In genomic region chr11:112826193-112827043, GRCm38 (mm10) we compare ENCODE assay signal across 14 mouse cellular contexts. TPM values are rescaled to one million over a fixed set of nuclear protein-coding genes. Genes with fewer than 3 reads are reported as not detected.
DNase-seq lines count a peak whose midpoint lies in the region; ATAC-seq and TF ChIP-seq lines count a peak whose summit lies in the region.
"Had no signal": no experiment of that assay in that cellular context is flagged by ENCODE, and none has a peak within 500 bp of the region (broad histone marks: within the 10 kb centered on the region; RNA-seq: fewer than 3 reads in every experiment).

No protein-coding gene starts in this region.

- H3K9ac ChIP-seq in forebrain, embryonic 11.5 days (ENCODE audit: low read length), result no peak overlapping the region
- H3K9ac ChIP-seq in hindbrain, embryonic 14.5 days, result no peak overlapping the region
- H3K9ac ChIP-seq in midbrain, embryonic 15.5 days, result no peak overlapping the region
- H3K9ac ChIP-seq: heart, embryonic 15.5 days; liver, embryonic 13.5 days had no signal

- TF ChIP-seq CTCF in brain, embryonic 14.5 days (IDR thresholded peaks at IDR 0.05; ENCODE audit: borderline replicate concordance, extremely low read depth, insufficient read depth, insufficient read length), result no peak

- TF ChIP-seq POLR2A in brain, embryonic 14.5 days (IDR thresholded peaks at IDR 0.05; ENCODE audit: borderline replicate concordance, extremely low read depth, insufficient read depth, insufficient read length, poor library complexity, severe bottlenecking), result no peak

- no peaks in the 10 kb centered on the region for H3K9me3 ChIP-seq in forebrain, embryonic 11.5 days (ENCODE audit: control insufficient read depth, low read length)
- no peaks in the 10 kb centered on the region for H3K9me3 ChIP-seq in hindbrain, embryonic 14.5 days (ENCODE audit: control insufficient read depth, low read length)
- no peaks in the 10 kb centered on the region for H3K9me3 ChIP-seq in midbrain, embryonic 15.5 days
- H3K9me3 ChIP-seq: heart, embryonic 15.5 days; liver, embryonic 13.5 days had no signal

- DNase-seq in brain, embryonic 14.5 days (ENCODE audit: low read depth), result peak; percentile 89
- no peak for DNase-seq in forebrain, embryonic 11.5 days (ENCODE audit: low spot score)
- DNase-seq in hindbrain, embryonic 14.5 days (ENCODE audit: low spot score), result no peak
- DNase-seq in ovary, adult 18-20 months (ENCODE audit: low spot score), result no peak
- no peak for DNase-seq in layer of hippocampus, postnatal 25 days (ENCODE audit: extremely low spot score in 1 of 2, low spot score in 1 of 2)
- no peak for DNase-seq in layer of hippocampus, adult 18-20 months (ENCODE audit: low spot score in 2 of 2)
- DNase-seq: cerebellum, adult 11-12 months; kidney, postnatal 14 days; liver, embryonic 13.5 days; lung, postnatal 14 days; spleen, adult 18-20 months had no signal

- WGBS in forebrain, embryonic 11.5 days, result 73% methylated on average over 6 of the region's 6 CpGs
- 37% methylated on average over 6 of the region's 6 CpGs for WGBS in hindbrain, embryonic 14.5 days
- 43% methylated on average over 6 of the region's 6 CpGs for WGBS in midbrain, embryonic 15.5 days

- no peak overlapping the region for H3K27ac ChIP-seq in forebrain, embryonic 11.5 days (ENCODE audit: low read depth, low read length)
- H3K27ac ChIP-seq in hindbrain, embryonic 14.5 days, result peak overlapping the region; percentile 56
- H3K27ac ChIP-seq in midbrain, embryonic 15.5 days, result 0 out of 2 replicates have a peak overlapping the region, but pooled peaks have one; percentile 62
- H3K27ac ChIP-seq: heart, embryonic 15.5 days; liver, embryonic 13.5 days had no signal

- H3K36me3 ChIP-seq in forebrain, embryonic 11.5 days (ENCODE audit: control insufficient read depth, insufficient read depth, low read length), result no peaks in the 10 kb centered on the region
- H3K36me3 ChIP-seq in hindbrain, embryonic 14.5 days (replicated peaks; ENCODE audit: control insufficient read depth, insufficient read depth), result no peaks in the 10 kb centered on the region
- H3K36me3 ChIP-seq in midbrain, embryonic 15.5 days (replicated peaks), result no peaks in the 10 kb centered on the region
- H3K36me3 ChIP-seq: G1E; heart, embryonic 15.5 days; liver, embryonic 13.5 days had no signal

- no peak overlapping the region for H3K4me2 ChIP-seq in forebrain, embryonic 11.5 days (ENCODE audit: low read depth, low read length, severe bottlenecking)
- H3K4me2 ChIP-seq in hindbrain, embryonic 14.5 days (replicated peaks), result no peak overlapping the region
- H3K4me2 ChIP-seq in midbrain, embryonic 15.5 days, result no peak overlapping the region
- H3K4me2 ChIP-seq: heart, embryonic 15.5 days; liver, embryonic 13.5 days had no signal

- no peaks in the 10 kb centered on the region for H3K4me1 ChIP-seq in forebrain, embryonic 11.5 days (replicated peaks; ENCODE audit: control insufficient read depth, insufficient read depth, low read length)
- H3K4me1 ChIP-seq in hindbrain, embryonic 14.5 days (replicated peaks; ENCODE audit: control insufficient read depth, insufficient read depth, low read length), result 0 out of 2 replicates have a peak, but pooled peaks cover 4% of the 10 kb centered on the region
- H3K4me1 ChIP-seq in midbrain, embryonic 15.5 days, result peaks cover 6% of the 10 kb centered on the region; the same call in 1 of the 2 replicates
- H3K4me1 ChIP-seq: heart, embryonic 15.5 days; liver, embryonic 13.5 days had no signal

- peak; percentile 65; the same call in 1 of the 2 replicates for ATAC-seq in forebrain, embryonic 11.5 days (replicated peaks; ENCODE audit: low FRiP score)
- ATAC-seq in hindbrain, embryonic 14.5 days (ENCODE audit: low FRiP score), result peak; percentile 82
- ATAC-seq in midbrain, embryonic 15.5 days (replicated peaks), result peak; percentile 67

- H3K4me3 ChIP-seq in forebrain, embryonic 11.5 days (ENCODE audit: low read depth, low read length), result no peak overlapping the region
- H3K4me3 ChIP-seq in hindbrain, embryonic 14.5 days (replicated peaks; ENCODE audit: low read length), result no peak overlapping the region
- H3K4me3 ChIP-seq in midbrain, embryonic 15.5 days, result no peak overlapping the region
- H3K4me3 ChIP-seq: heart, embryonic 15.5 days; liver, embryonic 13.5 days had no signal

- H3K27me3 ChIP-seq in forebrain, embryonic 11.5 days (ENCODE audit: control insufficient read depth, insufficient read depth, low read length), result no peaks in the 10 kb centered on the region
- H3K27me3 ChIP-seq in hindbrain, embryonic 14.5 days (ENCODE audit: control insufficient read depth, insufficient read depth, low read length), result no peaks in the 10 kb centered on the region
- H3K27me3 ChIP-seq in midbrain, embryonic 15.5 days (replicated peaks), result no peaks in the 10 kb centered on the region
- H3K27me3 ChIP-seq: liver, embryonic 13.5 days had no signal

RNA-seq across cellular contexts. Expression of gene Sox9, which starts 44.4 kb away (rescaled TPM):
- polyA plus RNA-seq in brain, embryonic 14.5 days (2012; rRNA removed), result 24.1 and 33.2 TPM in 2 replicates
- 165 and 180 TPM in 2 replicates for polyA plus RNA-seq in forebrain, embryonic 11.5 days (2014; fragmentation: Nextera tagmentation; extraction: Ambion mirVana)
- 44.2 and 49.0 TPM in 2 replicates for polyA plus RNA-seq in hindbrain, embryonic 14.5 days (2014; fragmentation: Nextera tagmentation; extraction: Ambion mirVana)
- polyA plus RNA-seq in midbrain, embryonic 15.5 days (2015; fragmentation: Nextera tagmentation; extraction: Ambion mirVana), result 43.0 and 49.3 TPM in 2 replicates
- 10 to 100 TPM; 28.9 to 34.3 TPM for total RNA-seq in layer of hippocampus, postnatal 25 days (2021)
- total RNA-seq in layer of hippocampus, adult 18-20 months (2021), result 10 to 100 TPM; 24.7 to 35.0 TPM
- polyA plus RNA-seq: G1E had no signal
